Mouse (Mus musculus) lung, adult 2 months (tissue): ENCODE results near the gene Ddit4. TPM values are rescaled to one million over a fixed set of nuclear protein-coding genes. Genes with fewer than 3 reads are reported as not detected.

Experiments
- DNase-seq: peaks from one replicate; pipeline ENCODE4 v3.0.0; 2022
- H3K4me1 ChIP-seq: fragments of 200-500 bp; 2 replicates; pipeline ENCODE4 v1.6.1; 2011; ENCODE audit warnings: low read length; ENCODE audit not compliant: control insufficient read depth, insufficient read depth
- H3K4me3 ChIP-seq: fragments of 200-500 bp; replicated peaks from 2 replicates; pipeline ENCODE3; 2011; ENCODE audit warnings: low read depth, mild to moderate bottlenecking, control low read depth, low read length; ENCODE audit errors: extremely low read depth
- CTCF ChIP-seq: fragments of 200-500 bp; IDR thresholded peaks from 2 replicates; pipeline ENCODE4 v1.5.1; 2011; ENCODE audit warnings: mild to moderate bottlenecking, low read length, control low read depth; ENCODE audit not compliant: insufficient read depth
- POLR2A ChIP-seq: fragments of 200-500 bp; IDR thresholded peaks from 2 replicates; pipeline ENCODE4 v1.6.1; 2011; ENCODE audit warnings: low read depth, mild to moderate bottlenecking, control low read depth, low read length, borderline replicate concordance; ENCODE audit errors: extremely low read depth
- WGBS: fragments of 180-500 bp; shearing (Covaris S2); methylation state at CpG from one replicate; pipeline ENCODE4 v1.1.7; 2018; 5-methylcytosine and 5-hydroxymethylcytosine counted together
- polyA plus RNA-seq: library from polyadenylated mRNA; depleted of rRNA; stranded (reverse); fragments of >200 nt; gene quantifications from 2 replicates; pipeline ENCODE4 v1.2.3, GENCODE M21; 2012

Gene Ddit4
- polyA plus RNA-seq, 1 experiment, result 32.6 TPM

DNA sequence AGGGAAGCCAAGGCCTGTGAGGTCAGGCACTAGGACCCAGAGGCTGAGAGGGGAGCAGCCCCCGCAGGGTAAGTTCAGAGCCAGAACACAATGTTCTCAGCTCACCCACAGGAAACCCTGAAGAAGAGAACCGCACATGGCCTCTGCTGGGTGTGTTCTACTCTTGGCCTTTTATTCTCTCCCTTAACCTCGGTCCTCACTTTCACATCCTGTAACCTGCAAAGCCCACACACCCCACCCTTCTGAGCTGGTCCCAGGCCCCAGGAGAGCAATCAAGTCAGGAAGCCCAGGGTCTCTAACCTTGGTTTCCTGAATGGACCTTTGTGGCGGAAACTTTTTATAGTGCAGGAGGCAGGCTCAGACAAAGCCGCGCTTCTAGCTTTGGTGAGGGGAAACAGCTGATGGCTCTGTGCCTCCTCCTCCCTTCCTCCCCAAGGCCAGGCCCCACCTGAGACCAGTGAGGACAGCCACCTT is 22.6 kb upstream of the Ddit4 start:
- TF ChIP-seq CTCF (no peak), POLR2A (no peak; the same call in 1 of the 2 replicates)
- Histone ChIP-seq H3K4me1 (peaks cover 50% of the 10 kb centered on the region), H3K4me3 (no peak overlapping the region)
- peak; percentile 50 for DNase-seq
- 10% methylated on average over 6 of the region's 6 CpGs for WGBS

DNA sequence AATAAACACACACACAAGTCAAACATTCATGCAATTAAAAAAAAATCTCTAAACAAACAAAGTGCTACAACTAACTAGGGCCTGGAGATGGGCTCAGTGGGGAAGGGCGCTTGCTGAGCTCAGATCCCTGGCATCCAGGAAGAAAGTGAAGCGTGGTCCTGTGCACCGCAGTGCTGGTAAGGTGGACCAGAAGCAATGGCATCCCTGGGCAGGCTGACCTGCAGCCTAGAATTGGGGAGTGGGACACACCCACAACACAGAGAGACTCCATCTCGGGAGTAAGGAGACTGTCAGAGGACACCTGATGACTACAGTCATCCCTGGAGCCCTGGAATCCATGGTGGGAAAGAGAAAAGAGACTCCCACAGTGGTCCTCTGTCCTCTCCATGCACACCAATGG is 21.8 kb upstream of the Ddit4 start:
- WGBS, result 88% methylated on average over 4 of the region's 4 CpGs
- DNase-seq, result no peak
- no peak for TF ChIP-seq POLR2A
- no peak for TF ChIP-seq CTCF
- Histone ChIP-seq H3K4me1 (peaks cover 43% of the 10 kb centered on the region), H3K4me3 (no peak overlapping the region)

DNA sequence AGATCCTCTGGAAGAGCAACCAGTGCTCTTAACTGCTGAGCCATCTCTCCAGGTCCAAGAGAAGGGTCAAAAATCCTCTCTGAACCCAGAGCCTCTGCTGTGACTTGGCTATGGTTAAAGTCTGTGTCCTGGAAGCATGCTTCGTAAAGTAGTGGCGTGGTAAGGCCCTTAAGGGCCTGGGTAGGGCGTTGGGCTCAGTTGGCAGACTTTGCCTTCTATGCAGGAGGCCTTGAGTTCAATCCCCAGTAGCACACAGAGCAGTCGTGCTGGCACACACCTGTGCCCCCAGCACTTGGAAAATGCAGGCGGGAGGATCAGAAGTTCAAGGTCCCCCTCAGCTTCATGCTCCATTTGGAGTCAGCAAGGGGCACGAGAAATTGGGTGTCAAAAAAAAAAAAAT is 21.4 kb upstream of the Ddit4 start:
- no peak for DNase-seq
- no peak for TF ChIP-seq POLR2A
- TF ChIP-seq CTCF, result no peak
- H3K4me3 ChIP-seq, result no peak overlapping the region
- H3K4me1 ChIP-seq, result peaks cover 39% of the 10 kb centered on the region
- 83% methylated on average over 6 of the region's 6 CpGs for WGBS

GRCm38 (mm10) chr10:59972534-59972933 is 20.9 kb upstream of the Ddit4 start:
- Histone ChIP-seq H3K4me3 (no peak overlapping the region), H3K4me1 (peaks cover 34% of the 10 kb centered on the region)
- no peak for DNase-seq
- TF ChIP-seq POLR2A (no peak), CTCF (no peak)
- WGBS, result 52% methylated on average over 2 of the region's 2 CpGs

GRCm38 (mm10) chr10:59971813-59972212 is 20.2 kb upstream of the Ddit4 start:
- 98% methylated on average over 8 of the region's 8 CpGs for WGBS
- DNase-seq, result no peak
- Histone ChIP-seq H3K4me1 (peaks cover 34% of the 10 kb centered on the region), H3K4me3 (no peak overlapping the region)
- TF ChIP-seq POLR2A (no peak), CTCF (no peak)

DNA sequence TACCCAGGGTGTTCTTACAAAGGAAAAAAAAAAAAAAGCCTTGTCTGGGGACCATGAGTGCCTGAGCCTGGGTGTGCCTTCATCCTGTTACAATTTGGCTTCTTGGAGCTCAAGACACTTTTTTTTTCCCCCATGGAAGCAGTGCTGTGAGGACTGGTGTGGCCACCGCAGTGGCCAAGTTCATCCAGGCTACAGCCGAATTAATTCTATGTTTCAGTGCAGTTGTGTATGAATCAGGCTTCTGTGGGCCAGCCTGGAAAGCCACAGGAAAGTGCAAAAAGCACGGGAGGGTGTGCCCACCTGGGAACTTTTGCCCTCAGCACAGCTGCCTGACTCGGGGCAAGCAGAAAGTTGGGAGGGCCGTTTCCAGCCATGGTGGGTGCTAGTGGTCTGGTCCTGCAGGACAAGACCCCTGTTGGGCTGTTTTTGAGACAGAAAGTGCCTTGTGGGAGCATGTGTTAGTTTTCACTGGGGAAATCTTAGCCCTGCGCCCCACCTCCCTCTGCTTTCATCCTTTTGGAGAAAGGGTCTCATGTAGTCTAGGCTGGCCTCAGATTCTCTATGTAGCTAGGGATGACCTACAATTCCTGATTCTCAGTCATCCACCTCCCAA is 18.9 kb upstream of the Ddit4 start:
- TF ChIP-seq POLR2A (no peak), CTCF (no peak)
- Histone ChIP-seq H3K4me1 (peaks cover 34% of the 10 kb centered on the region), H3K4me3 (peak overlapping the region; percentile 82)
- DNase-seq, result no peak
- WGBS, result 22% methylated on average over 6 of the region's 6 CpGs

DNA sequence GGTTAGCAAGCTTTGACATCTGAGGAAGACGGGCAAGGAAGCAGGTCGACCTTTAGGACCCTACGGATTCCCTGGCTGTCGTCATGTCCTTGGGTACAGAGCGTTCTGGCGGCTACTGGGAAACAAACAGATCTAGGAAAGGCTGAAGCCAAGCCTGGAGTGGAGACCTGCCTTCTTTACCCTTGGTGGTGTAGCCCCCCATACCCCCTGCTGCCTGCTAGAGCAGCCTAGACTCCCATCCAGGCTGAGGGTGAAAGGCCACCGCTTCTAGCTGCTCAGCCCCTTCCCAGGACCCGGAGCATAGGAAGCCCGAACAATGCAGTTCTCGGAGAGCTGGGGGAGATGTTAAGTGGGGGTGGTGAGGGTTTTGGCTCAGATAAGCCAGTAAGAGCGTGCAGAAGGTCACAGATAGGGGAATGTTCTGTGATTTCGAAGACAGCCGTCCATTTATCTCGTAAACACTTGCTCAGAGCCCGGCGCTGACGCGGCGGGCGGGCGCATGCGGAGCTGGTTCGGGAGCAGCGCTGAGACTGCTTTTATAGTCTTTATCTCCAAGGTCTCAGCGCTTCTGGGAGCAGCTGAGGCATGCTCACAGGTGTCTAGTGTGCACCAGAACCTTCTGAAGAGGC is 18.3 kb upstream of the Ddit4 start:
- TF ChIP-seq CTCF (no peak), POLR2A (peak; percentile 90)
- WGBS, result 4% methylated on average over 25 of the region's 25 CpGs
- DNase-seq, result peak; percentile 77
- Histone ChIP-seq H3K4me1 (peaks cover 30% of the 10 kb centered on the region), H3K4me3 (peak overlapping the region; percentile 82)

DNA sequence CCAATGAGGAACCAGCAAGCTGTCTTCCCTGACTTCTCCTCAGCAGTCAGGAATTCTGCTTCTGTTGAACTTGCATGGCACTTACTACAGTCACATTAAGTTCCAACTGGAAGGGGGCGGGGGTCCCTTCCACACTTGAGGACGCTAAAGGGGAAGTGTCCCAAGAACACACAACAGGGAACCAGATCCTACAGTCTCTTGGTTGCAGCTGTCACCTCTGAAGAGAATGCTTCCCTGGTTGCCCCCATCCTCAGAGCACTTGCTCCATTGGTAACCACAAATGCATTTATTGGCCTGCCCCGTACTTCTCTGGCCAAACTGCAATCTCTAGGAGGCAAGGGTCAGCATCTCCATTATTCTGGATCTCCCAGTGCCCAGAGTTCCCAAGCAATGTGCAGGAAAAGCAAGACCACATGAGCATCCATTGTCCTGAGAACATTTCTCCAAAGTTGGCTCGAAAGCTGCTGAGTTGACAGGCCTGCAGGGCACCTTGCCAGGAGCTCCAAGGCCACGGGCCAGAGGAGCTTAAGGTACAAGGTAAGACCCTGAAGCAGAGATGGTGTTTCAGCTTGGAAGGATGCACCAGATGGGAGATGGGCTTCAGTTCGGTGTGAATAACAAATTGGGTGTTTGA is 15.8 kb upstream of the Ddit4 start:
- DNase-seq, result no peak
- Histone ChIP-seq H3K4me3 (no peak overlapping the region), H3K4me1 (peaks cover 13% of the 10 kb centered on the region)
- TF ChIP-seq CTCF (no peak), POLR2A (no peak)
- WGBS, result 51% methylated on average over 6 of the region's 6 CpGs

- WGBS, result 92% methylated on average over 6 of the region's 6 CpGs
- TF ChIP-seq CTCF, result no peak
- no peak for TF ChIP-seq POLR2A
- H3K4me1 ChIP-seq, result peaks cover 13% of the 10 kb centered on the region
- no peak overlapping the region for H3K4me3 ChIP-seq
- no peak for DNase-seq
Observed at GRCm38 (mm10) chr10:59966743-59967142, 15.1 kb upstream of the Ddit4 start.

DNA sequence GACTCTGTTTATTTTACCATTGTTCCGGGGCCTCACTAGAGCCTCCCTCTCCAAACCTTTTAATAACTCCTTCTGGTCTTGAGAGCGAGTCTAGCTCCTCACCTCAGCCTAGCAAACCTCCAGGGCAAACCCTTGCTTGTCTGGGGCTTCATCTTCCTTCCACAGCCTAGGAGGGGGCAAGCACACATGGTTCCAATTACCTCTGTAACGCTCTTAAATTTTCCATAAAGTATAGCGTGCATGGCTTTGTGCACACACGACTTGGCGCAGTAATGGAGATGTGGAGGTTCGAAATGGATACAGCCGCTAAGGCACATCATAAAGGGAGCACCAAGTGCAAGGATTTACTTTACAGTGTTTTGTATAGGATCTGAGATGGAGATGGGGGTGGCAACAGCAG is 14.2 kb upstream of the Ddit4 start:
- WGBS, result 86% methylated on average over 8 of the region's 8 CpGs
- TF ChIP-seq CTCF (no peak), POLR2A (no peak)
- no peak for DNase-seq
- H3K4me1 ChIP-seq, result peaks cover 8% of the 10 kb centered on the region
- no peak overlapping the region for H3K4me3 ChIP-seq
